ENCODE assay signal across 7 mouse cellular contexts in the genomic region with DNA sequence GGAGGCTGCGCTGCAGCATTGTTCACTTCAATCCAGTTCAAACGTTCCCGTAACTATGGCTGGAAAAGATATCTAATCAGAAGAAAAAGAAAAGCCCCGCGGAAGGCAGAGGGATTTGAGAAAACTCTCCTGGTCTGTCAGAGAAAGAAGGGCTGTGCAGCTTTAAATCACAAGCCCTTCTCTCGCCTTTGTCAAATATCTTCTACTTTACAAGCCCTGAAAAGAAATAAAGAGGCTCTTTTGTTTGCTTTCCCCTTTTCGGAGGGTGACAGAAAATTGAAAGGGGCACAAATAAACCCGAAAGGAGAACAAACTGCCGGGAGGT.
DNase-seq lines count a peak whose midpoint lies in the region; ATAC-seq lines count a peak whose summit lies in the region.

No protein-coding gene starts in this region.

- H3K9me3 ChIP-seq in forebrain, embryonic 12.5 days, result no peaks in the 10 kb centered on the region
- no peaks in the 10 kb centered on the region for H3K9me3 ChIP-seq in limb, embryonic 15.5 days
- no peaks in the 10 kb centered on the region for H3K9me3 ChIP-seq in stomach, embryonic 16.5 days (replicated peaks; ENCODE audit: control insufficient read depth, low read length)

- peak; percentile 10 for DNase-seq in right cerebral cortex, postnatal 25 days
- no peak for DNase-seq in right cerebral cortex, postnatal 10 days (ENCODE audit: low spot score in 2 of 2)
- DNase-seq in frontal cortex, postnatal 25 days (ENCODE audit: low spot score in 2 of 2), result no peak
- DNase-seq in left cerebral cortex, adult 8-10 months (ENCODE audit: low spot score in 2 of 2), result no peak

- H3K27me3 ChIP-seq in forebrain, embryonic 12.5 days, result peaks cover 10% of the 10 kb centered on the region
- 0 out of 2 replicates have a peak, but pooled peaks cover 4% of the 10 kb centered on the region for H3K27me3 ChIP-seq in limb, embryonic 15.5 days
- no peaks in the 10 kb centered on the region for H3K27me3 ChIP-seq in stomach, embryonic 16.5 days (ENCODE audit: control insufficient read depth, insufficient read depth, low read length)

- H3K4me2 ChIP-seq in forebrain, embryonic 12.5 days, result peak overlapping the region; percentile 79
- H3K4me2 ChIP-seq in limb, embryonic 15.5 days, result peak overlapping the region; percentile 92
- H3K4me2 ChIP-seq in stomach, embryonic 16.5 days (ENCODE audit: low read depth, low read length), result peak overlapping the region; percentile 78

- peaks cover 38% of the 10 kb centered on the region for H3K4me1 ChIP-seq in forebrain, embryonic 12.5 days
- H3K4me1 ChIP-seq in limb, embryonic 15.5 days, result peaks cover 26% of the 10 kb centered on the region
- H3K4me1 ChIP-seq in stomach, embryonic 16.5 days (ENCODE audit: control insufficient read depth, insufficient read depth, low read length), result peaks cover 13% of the 10 kb centered on the region; the same call in 1 of the 2 replicates

- peak overlapping the region; percentile 99 for H3K27ac ChIP-seq in forebrain, embryonic 12.5 days
- H3K27ac ChIP-seq in limb, embryonic 15.5 days, result no peak overlapping the region
- H3K27ac ChIP-seq in stomach, embryonic 16.5 days (ENCODE audit: low read length), result peak overlapping the region; percentile 88; the same call in 1 of the 2 replicates

- H3K36me3 ChIP-seq in forebrain, embryonic 12.5 days (replicated peaks), result no peaks in the 10 kb centered on the region
- no peaks in the 10 kb centered on the region for H3K36me3 ChIP-seq in limb, embryonic 15.5 days
- H3K36me3 ChIP-seq in stomach, embryonic 16.5 days (ENCODE audit: control insufficient read depth, insufficient read depth, low read length), result no peaks in the 10 kb centered on the region

- peak overlapping the region; percentile 97 for H3K9ac ChIP-seq in forebrain, embryonic 12.5 days
- peak overlapping the region; percentile 78 for H3K9ac ChIP-seq in limb, embryonic 15.5 days
- H3K9ac ChIP-seq in stomach, embryonic 16.5 days (ENCODE audit: low read length), result peak overlapping the region; percentile 92

- WGBS in forebrain, embryonic 12.5 days, result 1% methylated on average over 9 of the region's 9 CpGs
- under 1% methylated on average over 9 of the region's 9 CpGs for WGBS in limb, embryonic 15.5 days
- 1% methylated on average over 9 of the region's 9 CpGs for WGBS in stomach, embryonic 16.5 days

- peak overlapping the region; percentile 95 for H3K4me3 ChIP-seq in forebrain, embryonic 12.5 days (replicated peaks)
- peak overlapping the region; percentile 73 for H3K4me3 ChIP-seq in limb, embryonic 15.5 days
- peak overlapping the region; percentile 84 for H3K4me3 ChIP-seq in stomach, embryonic 16.5 days (replicated peaks; ENCODE audit: low read length)

- no peak for ATAC-seq in forebrain, embryonic 12.5 days (ENCODE audit: low FRiP score)
- no peak for ATAC-seq in limb, embryonic 15.5 days (ENCODE audit: insufficient number of reproducible peaks, low FRiP score, low TSS enrichment, low read depth)
- ATAC-seq in stomach, embryonic 16.5 days (ENCODE audit: insufficient read depth, low FRiP score), result no peak
